ENCODE assay signal across 8 mouse cellular contexts in the genomic region with DNA sequence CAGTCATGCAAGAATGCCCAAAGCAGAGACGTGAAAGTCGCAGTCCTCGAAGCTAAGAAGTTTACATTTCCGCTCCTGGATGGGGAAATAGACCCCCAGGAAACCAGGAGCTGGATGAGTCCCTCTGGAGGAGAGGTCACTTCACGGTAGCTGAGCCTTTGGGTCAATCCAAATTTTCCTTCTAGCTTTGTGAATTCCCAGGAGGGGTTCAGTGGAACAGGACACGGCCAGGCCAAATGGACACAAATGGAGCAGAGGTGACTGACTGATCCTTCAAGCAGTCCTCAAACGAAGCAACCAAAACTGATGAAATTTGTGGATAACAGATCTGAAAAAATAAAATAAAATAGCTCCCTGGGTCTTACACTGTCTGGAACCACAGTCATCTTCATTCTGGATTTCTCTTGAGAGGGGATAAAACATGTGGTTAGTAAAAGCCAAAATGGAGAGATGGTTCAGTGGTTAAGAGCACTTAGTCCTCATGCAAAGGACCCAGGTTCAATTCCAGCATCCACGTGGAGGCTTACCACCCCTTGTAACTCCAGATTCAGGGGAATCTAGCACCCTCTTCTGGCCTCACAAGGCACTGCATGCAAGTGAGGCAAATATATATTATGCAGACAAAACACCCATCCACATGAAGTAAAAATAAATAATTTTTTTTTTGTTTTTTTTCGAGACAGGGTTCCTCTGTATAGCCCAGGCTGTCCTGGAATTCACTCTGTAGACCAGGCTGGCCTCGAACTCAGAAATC. TPM values are rescaled to one million over a fixed set of nuclear protein-coding genes. Genes with fewer than 3 reads are reported as not detected.
DNase-seq lines count a peak whose midpoint lies in the region; ATAC-seq lines count a peak whose summit lies in the region.

No protein-coding gene starts in this region.

- no peak overlapping the region for H3K4me3 ChIP-seq in limb, embryonic 10.5 days

- H3K36me3 ChIP-seq in limb, embryonic 10.5 days: no peaks in the 10 kb centered on the region

- 72% methylated on average over 10 of the region's 10 CpGs for WGBS in limb, embryonic 10.5 days

- H3K4me1 ChIP-seq in limb, embryonic 10.5 days: peaks cover 11% of the 10 kb centered on the region

- DNase-seq in CD4-positive, CD25-positive, alpha-beta regulatory T cell, adult 2 months (ENCODE audit: low read depth, low spot score): peak; percentile 68
- peak; percentile 32 for DNase-seq in left cerebral cortex, postnatal 4 days
- no peak for DNase-seq in left cerebral cortex, adult 18-20 months (ENCODE audit: low spot score in 2 of 2)
- peak; percentile 47 for DNase-seq in lung, postnatal 25 days (ENCODE audit: low spot score)
- DNase-seq in thymus, postnatal 14 days: peak; percentile 58
- no peak for DNase-seq in limb, embryonic 10.5 days (ENCODE audit: low spot score)

- no peak overlapping the region for H3K27ac ChIP-seq in limb, embryonic 10.5 days

- no peak for ATAC-seq in CD4-positive, CD25-positive, alpha-beta regulatory T cell, adult 4 months
- ATAC-seq in common myeloid progenitor, adult 5-6 weeks (replicated peaks; ENCODE audit: low read depth, poor library complexity, severe bottlenecking): peak; percentile 72; the same call in 1 of the 2 replicates

- intact Hi-C loops in left cerebral cortex, postnatal 4 days (cut with DNase I): no loop called here

- H3K9me3 ChIP-seq in limb, embryonic 10.5 days (replicated peaks): no peaks in the 10 kb centered on the region

- H3K27me3 ChIP-seq in limb, embryonic 10.5 days (ENCODE audit: low read depth, poor library complexity, severe bottlenecking): no peaks in the 10 kb centered on the region

RNA-seq across cellular contexts. Expression of a gene that starts 11.4 kb away (rescaled TPM):
- polyA plus RNA-seq in CD4-positive, CD25-positive, alpha-beta regulatory T cell, adult 4 months (2017; shearing (Covaris generic)): 1 to 10 TPM; 2.6 to 6.1 TPM
- 100 to 1,000 TPM; 101 to 118 TPM for total RNA-seq in left cerebral cortex, postnatal 4 days (2021)
- total RNA-seq in left cerebral cortex, adult 18-20 months (2021): 100 to 1,000 TPM; 140 to 145 TPM
- 8.2 and 9.0 TPM in 2 replicates for total RNA-seq in common myeloid progenitor, adult 5-6 weeks (2017)
- 32.9 and 35.8 TPM in 2 replicates for polyA plus RNA-seq in limb, embryonic 10.5 days (2016; fragmentation: Nextera tagmentation; extraction: Ambion mirVana)

RNA-seq across cellular contexts. Expression of a gene that starts 15.1 kb away (rescaled TPM):
- polyA plus RNA-seq in CD4-positive, CD25-positive, alpha-beta regulatory T cell, adult 4 months (2017; shearing (Covaris generic)): 1 to 10 TPM; 2.6 to 5.6 TPM
- total RNA-seq in left cerebral cortex, postnatal 4 days (2021): 100 to 1,000 TPM; 121 to 127 TPM
- total RNA-seq in left cerebral cortex, adult 18-20 months (2021): 10 to 100 TPM; 79.2 to 85.8 TPM
- total RNA-seq in common myeloid progenitor, adult 5-6 weeks (2017): 7.7 and 10.9 TPM in 2 replicates
- polyA plus RNA-seq in limb, embryonic 10.5 days (2016; fragmentation: Nextera tagmentation; extraction: Ambion mirVana): 59.6 and 59.9 TPM in 2 replicates

RNA-seq across cellular contexts. Expression of a gene that starts 17.8 kb away (rescaled TPM):
- polyA plus RNA-seq in CD4-positive, CD25-positive, alpha-beta regulatory T cell, adult 4 months (2017; shearing (Covaris generic)): 1 to 10 TPM; 1.4 to 2.0 TPM
- 10 to 100 TPM; 25.0 to 26.7 TPM for total RNA-seq in left cerebral cortex, postnatal 4 days (2021)
- total RNA-seq in left cerebral cortex, adult 18-20 months (2021): 10 to 100 TPM; 29.8 to 32.8 TPM
- total RNA-seq in common myeloid progenitor, adult 5-6 weeks (2017): 0.82 TPM in 1 of 2 replicates, not detected in the other
- 23.1 and 24.8 TPM in 2 replicates for polyA plus RNA-seq in limb, embryonic 10.5 days (2016; fragmentation: Nextera tagmentation; extraction: Ambion mirVana)

RNA-seq across cellular contexts. Expression of a gene that starts 27.1 kb away (rescaled TPM):
- 100 to 1,000 TPM; 319 to 423 TPM for polyA plus RNA-seq in CD4-positive, CD25-positive, alpha-beta regulatory T cell, adult 4 months (2017; shearing (Covaris generic))
- total RNA-seq in left cerebral cortex, postnatal 4 days (2021): 100 to 1,000 TPM; 191 to 205 TPM
- total RNA-seq in left cerebral cortex, adult 18-20 months (2021): 100 to 1,000 TPM; 159 to 170 TPM
- 256 and 280 TPM in 2 replicates for total RNA-seq in common myeloid progenitor, adult 5-6 weeks (2017)
- polyA plus RNA-seq in limb, embryonic 10.5 days (2016; fragmentation: Nextera tagmentation; extraction: Ambion mirVana): 246 and 250 TPM in 2 replicates

RNA-seq across cellular contexts. Expression of a gene that starts 27.1 kb away (rescaled TPM):
- polyA plus RNA-seq in CD4-positive, CD25-positive, alpha-beta regulatory T cell, adult 4 months (2017; shearing (Covaris generic)): 10 to 100 TPM; 14.8 to 22.7 TPM
- total RNA-seq in left cerebral cortex, postnatal 4 days (2021): 10 to 100 TPM; 30.0 to 35.6 TPM
- total RNA-seq in left cerebral cortex, adult 18-20 months (2021): 10 to 100 TPM; 30.3 to 32.0 TPM
- total RNA-seq in common myeloid progenitor, adult 5-6 weeks (2017): 5.4 and 7.9 TPM in 2 replicates
- polyA plus RNA-seq in limb, embryonic 10.5 days (2016; fragmentation: Nextera tagmentation; extraction: Ambion mirVana): 9.2 and 11.5 TPM in 2 replicates

Comparison
In these comparisons a context has a peak if more than half of its experiments do, and no peak if none do; other contexts are left out.
1. DNase-seq: peak in CD4-positive, CD25-positive, alpha-beta regulatory T cell, adult 2 months (single experiment), left cerebral cortex, postnatal 4 days (single experiment), lung, postnatal 25 days (single experiment) and thymus, postnatal 14 days (single experiment); none in left cerebral cortex, adult 18-20 months (0 of 2) and limb, embryonic 10.5 days (single experiment).
2. RNA of a gene that starts 11.4 kb away (total RNA-seq): 140 to 145 TPM in left cerebral cortex, adult 18-20 months and 101 to 118 TPM in left cerebral cortex, postnatal 4 days; 8.2 to 9.0 TPM in common myeloid progenitor, adult 5-6 weeks; every median in the first group is over 10 times any median in the second.
3. RNA of a gene that starts 17.8 kb away (total RNA-seq): 29.8 to 32.8 TPM in left cerebral cortex, adult 18-20 months and 25.0 to 26.7 TPM in left cerebral cortex, postnatal 4 days; 0.82 TPM in common myeloid progenitor, adult 5-6 weeks; every median in the first group is over 10 times any median in the second.